Mouse (Mus musculus) midbrain, postnatal 0 days (tissue): ENCODE data around the gene 1810037I17Rik. TPM values are rescaled to one million over a fixed set of nuclear protein-coding genes. Genes with fewer than 3 reads are reported as not detected.

Source experiments
- ATAC-seq: fragments of 200-750 bp; cut with Nextera tagmentation; 2 replicates; pipeline ENCODE4 v1.8.0; 2017; ENCODE audit warnings: moderate number of reproducible peaks, mild to moderate bottlenecking, moderate TSS enrichment, moderate library complexity; ENCODE audit not compliant: low FRiP score
- DNase-seq: peaks from one replicate; pipeline ENCODE4 v3.0.0-alpha.2; 2015; ENCODE audit warnings: low spot score
- H3K27ac ChIP-seq: fragments of 300-500 bp; sonication (generic); 2 replicates; pipeline ENCODE4 v1.5.1; 2014; ENCODE audit warnings: low read depth, mild to moderate bottlenecking, low read length, mixed read lengths
- H3K27me3 ChIP-seq: fragments of 300-500 bp; sonication (generic); 2 replicates; pipeline ENCODE4 v1.6.1; 2014; ENCODE audit warnings: low read length, control low read depth, mixed read lengths; ENCODE audit not compliant: insufficient read depth
- H3K36me3 ChIP-seq: fragments of 300-500 bp; sonication (generic); 2 replicates; pipeline ENCODE4 v1.6.1; 2014; ENCODE audit warnings: low read length, control low read depth, mixed read lengths; ENCODE audit not compliant: insufficient read depth
- H3K4me1 ChIP-seq: fragments of 300-500 bp; sonication (generic); 2 replicates; pipeline ENCODE4 v1.6.1; 2014; ENCODE audit warnings: mild to moderate bottlenecking, control low read depth, antibody characterized with exemption, low read length, mixed read lengths; ENCODE audit not compliant: insufficient read depth
- H3K4me2 ChIP-seq: fragments of 300-500 bp; sonication (generic); 2 replicates; pipeline ENCODE4 v1.6.1; 2014; ENCODE audit warnings: low read depth, mild to moderate bottlenecking, low read length, mixed read lengths; ENCODE audit not compliant: poor library complexity, severe bottlenecking
- H3K4me3 ChIP-seq: fragments of 300-500 bp; sonication (generic); 2 replicates; pipeline ENCODE4 v1.5.1; 2014; ENCODE audit warnings: low read depth, mild to moderate bottlenecking, low read length, moderate library complexity
- H3K9ac ChIP-seq: fragments of 300-500 bp; sonication (generic); replicated peaks from 2 replicates; pipeline ENCODE4 v1.6.1; 2014; ENCODE audit warnings: mild to moderate bottlenecking, low read length, moderate library complexity, mixed read lengths; ENCODE audit not compliant: poor library complexity, severe bottlenecking
- H3K9me3 ChIP-seq: fragments of 300-500 bp; sonication (generic); 2 replicates; pipeline ENCODE4 v1.6.1; 2016; ENCODE audit warnings: low read length, control low read depth
- CTCF ChIP-seq: IDR thresholded peaks from 2 replicates; pipeline ENCODE4 v1.5.1; 2016; ENCODE audit warnings: antibody characterized with exemption, mild to moderate bottlenecking
- WGBS: fragments of 180-500 bp; shearing (Covaris S2); extraction: QIAGEN DNeasy Blood & Tissue Kit; methylation state at CpG from one replicate; pipeline ENCODE4 v1.1.7; 2014; 5-methylcytosine and 5-hydroxymethylcytosine counted together
- polyA plus RNA-seq: library from polyadenylated mRNA; unstranded; fragments of >200 nt; fragmentation: Nextera tagmentation; extraction: Ambion mirVana; gene quantifications from 2 replicates; pipeline ENCODE4 v1.2.1, GENCODE M21; 2015
- total RNA-seq: library from RNA; depleted of rRNA; stranded (reverse); fragments of >200 nt; gene quantifications from 2 replicates; pipeline ENCODE4 v1.2.3, GENCODE M21; 2014; rRNA removed

The 1810037I17Rik gene
- total and polyA plus RNA-seq, 2 experiments from 2014 or later = 32.3 to 94.5 TPM

GRCm38 (mm10) chr3:122975363-122975762 lies 51.4 kb downstream of the 1810037I17Rik start:
- no peak overlapping the region for H3K27ac ChIP-seq
- DNase-seq (no peak), ATAC-seq (no peak)
- no peak overlapping the region for H3K4me2 ChIP-seq
- no peak overlapping the region for H3K9ac ChIP-seq
- no peak overlapping the region for H3K4me3 ChIP-seq
- H3K9me3 ChIP-seq = no peaks in the 10 kb centered on the region
- TF ChIP-seq CTCF = no peak
- H3K27me3 ChIP-seq = no peaks in the 10 kb centered on the region
- no peaks in the 10 kb centered on the region for H3K4me1 ChIP-seq
- WGBS = 73% methylated on average over 4 of the region's 4 CpGs
- no peaks in the 10 kb centered on the region for H3K36me3 ChIP-seq

Other genes starting within 250 kb of the 1810037I17Rik start
- 5.5 and 7.7 TPM in 2 replicates for gene Pde5a, start 195.3 kb upstream of the 1810037I17Rik start, total RNA-seq
- gene Pde5a, start 195.3 kb upstream of the 1810037I17Rik start, polyA plus RNA-seq = 1.0 TPM in 2 replicates
- not detected in 2 replicates for gene Fabp2, start 29.1 kb upstream of the 1810037I17Rik start, total RNA-seq
- not detected in 2 replicates for gene Fabp2, start 29.1 kb upstream of the 1810037I17Rik start, polyA plus RNA-seq
- not detected in 2 replicates for gene Gm10959, start 4.8 kb upstream of the 1810037I17Rik start, total RNA-seq
- gene Gm10959, start 4.8 kb upstream of the 1810037I17Rik start, polyA plus RNA-seq = not detected in 2 replicates
- 14.1 and 16.1 TPM in 2 replicates for gene Usp53, start 60.3 kb downstream of the 1810037I17Rik start, total RNA-seq
- gene Usp53, start 60.3 kb downstream of the 1810037I17Rik start, polyA plus RNA-seq = 13.1 and 13.6 TPM in 2 replicates
- gene Myoz2, start 110.8 kb downstream of the 1810037I17Rik start, total RNA-seq = 0.27 TPM in 1 of 2 replicates, not detected in the other
- not detected in 2 replicates for gene Myoz2, start 110.8 kb downstream of the 1810037I17Rik start, polyA plus RNA-seq